Mouse (Mus musculus) kidney, embryonic 16.5 days (tissue): ENCODE results near the gene 2310003L06Rik. TPM values are rescaled to one million over a fixed set of nuclear protein-coding genes. Genes with fewer than 3 reads are reported as not detected.

Experiments used
- polyA plus RNA-seq: library from polyadenylated mRNA; unstranded; fragments of >200 nt; fragmentation: Nextera tagmentation; extraction: Ambion mirVana; gene quantifications from 2 replicates; pipeline ENCODE4 v1.2.1, GENCODE M21; 2015

2310003L06Rik gene
- polyA plus RNA-seq, 1 experiment from 2014 or later, result not detected

Other genes with a start within 250 kb of the 2310003L06Rik start
- not detected in 2 replicates for gene Csn1s2a, start 194.9 kb upstream of the 2310003L06Rik start, polyA plus RNA-seq
- not detected in 2 replicates for gene Csn1s2b, start 161.4 kb upstream of the 2310003L06Rik start, polyA plus RNA-seq
- gene Prr27, start 143.8 kb upstream of the 2310003L06Rik start, polyA plus RNA-seq, result not detected in 2 replicates
- gene Odam, start 84.4 kb upstream of the 2310003L06Rik start, polyA plus RNA-seq, result not detected in 2 replicates
- 0.16 and 0.36 TPM in 2 replicates for gene Csn3, start 43.9 kb upstream of the 2310003L06Rik start, polyA plus RNA-seq
- gene Gm28434, start 58 bp downstream of the 2310003L06Rik start, polyA plus RNA-seq, result not detected in 2 replicates
- not detected in 2 replicates for gene Cabs1, start 10.0 kb downstream of the 2310003L06Rik start, polyA plus RNA-seq
- gene Smr3a, start 33.1 kb downstream of the 2310003L06Rik start, polyA plus RNA-seq, result not detected in 2 replicates
- not detected in 2 replicates for gene Smr2, start 117.1 kb downstream of the 2310003L06Rik start, polyA plus RNA-seq
- not detected in 2 replicates for gene Gm11116, start 142.1 kb downstream of the 2310003L06Rik start, polyA plus RNA-seq
- not detected in 2 replicates for gene Gm11115, start 184.6 kb downstream of the 2310003L06Rik start, polyA plus RNA-seq